Mouse (Mus musculus): ENCODE results near the gene Ankdd1b. TPM values are rescaled to one million over a fixed set of nuclear protein-coding genes. Genes with fewer than 3 reads are reported as not detected.

Gene Ankdd1b
- polyA plus RNA-seq, 1 experiment from 2014 or later, result not detected

- ATAC-seq (ENCODE audit: low FRiP score, low TSS enrichment), result no peak
- Histone ChIP-seq H3K36me3 (ENCODE audit: insufficient read depth, low read length) (0 out of 2 replicates have a peak, but pooled peaks cover 4% of the 10 kb centered on the region), H3K4me3 (ENCODE audit: low read length) (no peak overlapping the region)
These were observed 28.9 kb upstream of the Ankdd1b start for GRCm38 (mm10) chr13:96499891-96500290.

DNA sequence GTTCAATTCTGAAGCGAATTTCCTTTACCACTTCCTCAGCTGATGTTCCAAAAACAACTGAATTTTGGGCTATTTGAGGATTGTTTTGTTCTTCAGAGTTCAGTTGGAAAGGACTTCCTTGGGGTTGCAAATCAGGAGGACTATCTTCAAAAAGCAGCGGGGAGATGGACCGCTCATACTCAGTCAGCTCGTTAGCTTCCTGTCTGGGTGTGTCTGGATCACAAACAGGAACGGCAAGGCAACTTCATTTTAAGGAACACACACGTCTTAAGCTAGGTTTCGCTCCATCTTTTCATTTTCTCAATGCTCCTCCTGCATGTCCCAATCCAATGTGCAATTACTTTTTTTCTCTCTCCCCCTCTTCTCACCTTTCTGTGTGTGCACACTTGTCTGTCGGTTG lies 25.6 kb upstream of the Ankdd1b start:
- H3K27me3 ChIP-seq (ENCODE audit: insufficient read depth, low read length), result no peaks in the 10 kb centered on the region
- no peaks in the 10 kb centered on the region for H3K4me1 ChIP-seq (ENCODE audit: insufficient read depth, low read length)
- ATAC-seq (ENCODE audit: low FRiP score, low TSS enrichment), result no peak
- H3K9ac ChIP-seq (replicated peaks; ENCODE audit: low read length), result no peak overlapping the region
- 0 out of 2 replicates have a peak, but pooled peaks cover 4% of the 10 kb centered on the region for H3K36me3 ChIP-seq (ENCODE audit: insufficient read depth, low read length)
- H3K9me3 ChIP-seq (ENCODE audit: low read length), result no peaks in the 10 kb centered on the region
- no peak overlapping the region for H3K4me3 ChIP-seq (ENCODE audit: low read length)
- H3K4me2 ChIP-seq (replicated peaks; ENCODE audit: low read depth, low read length), result no peak overlapping the region
- 80% methylated on average over 8 of the region's 8 CpGs for WGBS
- H3K27ac ChIP-seq (ENCODE audit: low read length), result no peak overlapping the region

More at GRCm38 (mm10) chr13:96499891-96500290, 28.9 kb upstream of the Ankdd1b start:
- H3K9me3 ChIP-seq (ENCODE audit: low read length), result no peaks in the 10 kb centered on the region
- 85% methylated on average over 2 of the region's 2 CpGs for WGBS
- no peaks in the 10 kb centered on the region for H3K4me1 ChIP-seq (ENCODE audit: insufficient read depth, low read length)
- H3K27ac ChIP-seq (ENCODE audit: low read length), result no peak overlapping the region
- no peaks in the 10 kb centered on the region for H3K27me3 ChIP-seq (ENCODE audit: insufficient read depth, low read length)
- H3K4me2 ChIP-seq (replicated peaks; ENCODE audit: low read depth, low read length), result no peak overlapping the region
- no peak overlapping the region for H3K9ac ChIP-seq (replicated peaks; ENCODE audit: low read length)

DNA sequence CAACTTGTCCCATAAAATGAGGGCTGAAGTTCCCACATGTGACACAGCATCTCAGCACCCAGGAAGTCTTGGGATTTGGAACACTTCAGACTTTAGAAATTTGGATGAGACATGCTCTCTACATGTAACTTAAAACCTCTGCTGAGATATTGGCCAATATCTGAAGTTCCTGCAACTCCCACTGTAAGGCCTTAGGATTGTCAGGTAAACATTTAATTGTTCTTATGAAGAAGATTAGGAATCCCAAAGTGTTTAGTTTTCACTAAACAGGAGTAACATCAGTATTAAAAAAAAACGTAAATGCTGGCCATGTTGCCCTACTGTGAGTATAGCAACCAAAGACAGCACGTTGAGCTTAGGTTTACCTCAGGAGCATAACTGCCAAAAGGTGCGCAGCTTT lies 19.4 kb upstream of the Ankdd1b start, which contains the start of gene Gm17622:
Gene Gm17622, plus strand, starts transcription at position 301 of the 400 bp plus-strand sequence.
- H3K36me3 ChIP-seq (ENCODE audit: insufficient read depth, low read length), result peaks cover 19% of the 10 kb centered on the region
- H3K9me3 ChIP-seq (ENCODE audit: low read length), result peaks cover 2% of the 10 kb centered on the region; the same call in 1 of the 2 replicates
- H3K9ac ChIP-seq (replicated peaks; ENCODE audit: low read length), result no peak within 1 kb of the TSS
- no peaks in the 10 kb centered on the region for H3K4me1 ChIP-seq (ENCODE audit: insufficient read depth, low read length)
- 92% methylated on average over 3 of the region's 3 CpGs for WGBS
- no peak within 1 kb of the TSS for H3K4me2 ChIP-seq (replicated peaks; ENCODE audit: low read depth, low read length)
- H3K27me3 ChIP-seq (ENCODE audit: insufficient read depth, low read length), result no peaks in the 10 kb centered on the region
- no peak for ATAC-seq (ENCODE audit: low FRiP score, low TSS enrichment)
- no peak within 1 kb of the TSS for H3K4me3 ChIP-seq (ENCODE audit: low read length)
- no peak within 1 kb of the TSS for H3K27ac ChIP-seq (ENCODE audit: low read length)

DNA sequence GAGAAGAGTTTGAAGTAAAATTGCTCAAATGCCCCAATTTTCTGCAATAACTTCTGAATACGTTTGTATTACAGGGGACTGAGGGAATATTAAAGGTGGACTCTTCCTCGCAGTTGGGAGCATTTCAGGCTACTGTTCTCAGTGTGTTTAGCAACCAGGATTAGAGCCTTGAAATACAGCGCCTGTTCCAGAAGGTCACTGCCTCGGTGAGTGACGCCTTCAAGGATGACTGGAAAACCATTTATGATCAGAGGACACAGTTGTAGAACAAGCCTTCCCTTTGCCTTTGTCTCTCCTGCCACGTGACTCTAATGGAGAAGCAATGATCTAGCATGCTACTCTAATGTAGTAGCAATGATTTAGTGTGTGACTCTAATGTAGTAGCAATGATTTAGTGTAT lies 17.0 kb upstream of the Ankdd1b start:
- Histone ChIP-seq H3K4me1 (ENCODE audit: insufficient read depth, low read length) (no peaks in the 10 kb centered on the region), H3K36me3 (ENCODE audit: insufficient read depth, low read length) (peaks cover 29% of the 10 kb centered on the region), H3K27me3 (ENCODE audit: insufficient read depth, low read length) (no peaks in the 10 kb centered on the region), H3K9me3 (ENCODE audit: low read length) (peaks cover 4% of the 10 kb centered on the region; the same call in 1 of the 2 replicates), H3K4me3 (ENCODE audit: low read length) (no peak overlapping the region), H3K9ac (replicated peaks; ENCODE audit: low read length) (no peak overlapping the region), H3K4me2 (replicated peaks; ENCODE audit: low read depth, low read length) (no peak overlapping the region), H3K27ac (ENCODE audit: low read length) (no peak overlapping the region)
- 83% methylated on average over 6 of the region's 6 CpGs for WGBS
- ATAC-seq (ENCODE audit: low FRiP score, low TSS enrichment), result no peak

DNA sequence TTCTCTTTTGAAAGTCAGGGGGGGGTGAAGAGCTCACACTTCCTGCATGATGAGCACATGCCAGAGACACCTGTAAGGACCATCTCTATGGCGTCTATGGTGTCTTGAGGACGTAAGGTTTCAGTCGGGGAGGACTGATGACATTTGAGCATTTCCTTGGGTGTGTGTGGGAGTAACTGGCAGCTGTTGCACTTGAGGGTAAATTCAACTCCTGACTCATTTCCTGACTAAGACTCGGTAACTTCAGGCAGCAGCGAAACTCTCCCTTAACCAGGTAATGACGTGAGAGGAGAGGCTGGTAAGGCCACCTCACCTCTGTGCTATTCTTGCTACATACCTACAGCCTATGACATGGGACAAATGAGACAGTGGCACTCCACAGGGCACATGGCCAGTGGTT lies 16.2 kb upstream of the Ankdd1b start:
- Histone ChIP-seq H3K36me3 (ENCODE audit: insufficient read depth, low read length) (peaks cover 29% of the 10 kb centered on the region), H3K4me3 (ENCODE audit: low read length) (no peak overlapping the region), H3K4me2 (replicated peaks; ENCODE audit: low read depth, low read length) (no peak overlapping the region), H3K4me1 (ENCODE audit: insufficient read depth, low read length) (no peaks in the 10 kb centered on the region), H3K9ac (replicated peaks; ENCODE audit: low read length) (no peak overlapping the region), H3K27ac (ENCODE audit: low read length) (no peak overlapping the region), H3K9me3 (ENCODE audit: low read length) (peaks cover 4% of the 10 kb centered on the region; the same call in 1 of the 2 replicates), H3K27me3 (ENCODE audit: insufficient read depth, low read length) (no peaks in the 10 kb centered on the region)
- 59% methylated on average over 6 of the region's 6 CpGs for WGBS
- ATAC-seq (ENCODE audit: low FRiP score, low TSS enrichment), result no peak

- Histone ChIP-seq H3K27me3 (ENCODE audit: insufficient read depth, low read length) (no peaks in the 10 kb centered on the region), H3K27ac (ENCODE audit: low read length) (no peak overlapping the region), H3K36me3 (ENCODE audit: insufficient read depth, low read length) (peaks cover 8% of the 10 kb centered on the region; the same call in 1 of the 2 replicates), H3K9ac (replicated peaks; ENCODE audit: low read length) (no peak overlapping the region), H3K4me3 (ENCODE audit: low read length) (no peak overlapping the region), H3K4me1 (ENCODE audit: insufficient read depth, low read length) (no peaks in the 10 kb centered on the region), H3K9me3 (ENCODE audit: low read length) (no peaks in the 10 kb centered on the region), H3K4me2 (replicated peaks; ENCODE audit: low read depth, low read length) (no peak overlapping the region)
- ATAC-seq (ENCODE audit: low FRiP score, low TSS enrichment), result no peak
- WGBS, result 95% methylated on average over 1 of the region's 1 CpGs
These were observed 8.0 kb upstream of the Ankdd1b start for GRCm38 (mm10) chr13:96478991-96479390.

DNA sequence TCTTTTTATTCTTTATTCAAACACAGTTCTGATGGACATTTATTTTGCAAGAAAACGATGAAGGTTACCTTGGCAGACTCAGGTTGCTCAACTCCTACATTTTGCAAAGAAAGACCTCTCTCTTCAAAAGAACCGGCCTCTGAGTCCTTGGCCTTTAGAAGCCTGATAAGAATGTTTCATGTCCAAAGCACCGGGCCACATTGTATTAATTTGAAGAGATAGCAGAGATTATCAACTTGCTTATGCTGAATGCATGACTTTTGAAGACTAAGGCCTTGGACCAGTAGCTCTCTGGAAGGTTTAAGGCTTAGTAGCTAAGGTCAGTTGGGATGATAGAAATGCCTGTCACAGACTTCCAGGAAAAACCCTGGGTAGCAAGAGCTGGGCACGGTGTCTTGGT lies 6.2 kb upstream of the Ankdd1b start:
- no peaks in the 10 kb centered on the region for H3K4me1 ChIP-seq (ENCODE audit: insufficient read depth, low read length)
- H3K27ac ChIP-seq (ENCODE audit: low read length), result no peak overlapping the region
- 92% methylated on average over 4 of the region's 4 CpGs for WGBS
- no peak overlapping the region for H3K4me2 ChIP-seq (replicated peaks; ENCODE audit: low read depth, low read length)
- no peak overlapping the region for H3K4me3 ChIP-seq (ENCODE audit: low read length)
- H3K9ac ChIP-seq (replicated peaks; ENCODE audit: low read length), result no peak overlapping the region
- 0 out of 2 replicates have a peak, but pooled peaks cover 2% of the 10 kb centered on the region for H3K36me3 ChIP-seq (ENCODE audit: insufficient read depth, low read length)
- ATAC-seq (ENCODE audit: low FRiP score, low TSS enrichment), result no peak
- H3K9me3 ChIP-seq (ENCODE audit: low read length), result no peaks in the 10 kb centered on the region
- H3K27me3 ChIP-seq (ENCODE audit: insufficient read depth, low read length), result no peaks in the 10 kb centered on the region

DNA sequence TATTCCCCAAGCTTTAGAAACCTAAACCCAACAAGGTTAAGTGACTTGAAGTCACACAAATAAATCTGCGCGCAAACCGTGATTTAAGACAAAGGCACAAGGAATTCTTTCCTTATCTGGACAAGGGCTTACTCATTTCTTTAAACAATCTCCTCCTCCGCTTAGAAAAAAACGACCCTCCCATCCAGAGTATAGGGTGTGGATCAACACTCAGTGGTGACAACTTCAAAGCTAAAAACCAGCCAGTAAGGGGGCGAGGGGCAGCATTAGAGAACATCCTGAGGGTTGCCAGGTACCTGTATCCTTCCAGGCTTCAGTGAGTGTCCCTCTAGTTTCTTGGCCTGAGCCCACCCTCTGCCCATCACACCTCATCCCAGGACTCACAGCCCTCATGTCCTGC lies 442 bp downstream of the Ankdd1b start:
- Histone ChIP-seq H3K27ac (ENCODE audit: low read length) (no peak overlapping the region), H3K9ac (replicated peaks; ENCODE audit: low read length) (no peak overlapping the region), H3K9me3 (ENCODE audit: low read length) (no peaks in the 10 kb centered on the region), H3K27me3 (ENCODE audit: insufficient read depth, low read length) (no peaks in the 10 kb centered on the region), H3K4me2 (replicated peaks; ENCODE audit: low read depth, low read length) (no peak overlapping the region), H3K4me1 (ENCODE audit: insufficient read depth, low read length) (no peaks in the 10 kb centered on the region), H3K4me3 (ENCODE audit: low read length) (no peak overlapping the region), H3K36me3 (ENCODE audit: insufficient read depth, low read length) (no peaks in the 10 kb centered on the region)
- ATAC-seq (ENCODE audit: low FRiP score, low TSS enrichment), result no peak
- 58% methylated on average over 6 of the region's 6 CpGs for WGBS

GRCm38 (mm10) chr13:96468678-96469077 lies 2.3 kb downstream of the Ankdd1b start:
- no peak overlapping the region for H3K4me2 ChIP-seq (replicated peaks; ENCODE audit: low read depth, low read length)
- 84% methylated on average over 5 of the region's 5 CpGs for WGBS
- H3K4me3 ChIP-seq (ENCODE audit: low read length), result no peak overlapping the region

DNA sequence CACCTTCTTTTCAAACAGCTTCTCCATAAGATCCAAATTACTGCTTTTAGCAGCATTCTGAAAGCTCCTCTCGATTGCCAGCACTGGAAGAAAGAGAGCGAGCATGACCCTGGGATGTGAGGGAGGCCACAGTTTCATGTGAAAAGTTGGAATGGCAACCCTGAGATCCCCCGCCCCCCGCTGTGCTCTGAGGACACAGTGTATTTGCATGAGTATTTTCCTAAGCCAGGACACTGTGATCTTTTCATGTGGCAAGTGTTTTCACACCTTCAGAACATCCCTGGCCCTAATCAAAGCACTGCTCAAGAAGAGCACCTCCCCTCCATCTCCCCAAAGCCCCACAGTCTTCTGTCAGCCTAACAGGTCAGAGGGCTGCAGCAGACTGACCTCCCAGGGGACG lies 5.7 kb downstream of the Ankdd1b start:
- WGBS, result 48% methylated on average over 5 of the region's 5 CpGs
- Histone ChIP-seq H3K27me3 (ENCODE audit: insufficient read depth, low read length) (no peaks in the 10 kb centered on the region), H3K9me3 (ENCODE audit: low read length) (no peaks in the 10 kb centered on the region), H3K4me1 (ENCODE audit: insufficient read depth, low read length) (no peaks in the 10 kb centered on the region), H3K27ac (ENCODE audit: low read length) (no peak overlapping the region), H3K4me2 (replicated peaks; ENCODE audit: low read depth, low read length) (no peak overlapping the region), H3K9ac (replicated peaks; ENCODE audit: low read length) (no peak overlapping the region), H3K4me3 (ENCODE audit: low read length) (no peak overlapping the region), H3K36me3 (ENCODE audit: insufficient read depth, low read length) (no peaks in the 10 kb centered on the region)
- ATAC-seq (ENCODE audit: low FRiP score, low TSS enrichment), result no peak

More at GRCm38 (mm10) chr13:96468678-96469077, 2.3 kb downstream of the Ankdd1b start:
- Histone ChIP-seq H3K9me3 (ENCODE audit: low read length) (no peaks in the 10 kb centered on the region), H3K27ac (ENCODE audit: low read length) (no peak overlapping the region), H3K36me3 (ENCODE audit: insufficient read depth, low read length) (no peaks in the 10 kb centered on the region), H3K9ac (replicated peaks; ENCODE audit: low read length) (no peak overlapping the region), H3K27me3 (ENCODE audit: insufficient read depth, low read length) (no peaks in the 10 kb centered on the region), H3K4me1 (ENCODE audit: insufficient read depth, low read length) (no peaks in the 10 kb centered on the region)
- ATAC-seq (ENCODE audit: low FRiP score, low TSS enrichment), result no peak
